Mouse (Mus musculus): Measurements from ENCODE around the gene Nos3.
"Not testable (repeated sequence)": the region's sequence is repeated elsewhere in the genome, so short reads cannot be mapped to it uniquely, and the experiment has no call there.

The Nos3 gene

DNA sequence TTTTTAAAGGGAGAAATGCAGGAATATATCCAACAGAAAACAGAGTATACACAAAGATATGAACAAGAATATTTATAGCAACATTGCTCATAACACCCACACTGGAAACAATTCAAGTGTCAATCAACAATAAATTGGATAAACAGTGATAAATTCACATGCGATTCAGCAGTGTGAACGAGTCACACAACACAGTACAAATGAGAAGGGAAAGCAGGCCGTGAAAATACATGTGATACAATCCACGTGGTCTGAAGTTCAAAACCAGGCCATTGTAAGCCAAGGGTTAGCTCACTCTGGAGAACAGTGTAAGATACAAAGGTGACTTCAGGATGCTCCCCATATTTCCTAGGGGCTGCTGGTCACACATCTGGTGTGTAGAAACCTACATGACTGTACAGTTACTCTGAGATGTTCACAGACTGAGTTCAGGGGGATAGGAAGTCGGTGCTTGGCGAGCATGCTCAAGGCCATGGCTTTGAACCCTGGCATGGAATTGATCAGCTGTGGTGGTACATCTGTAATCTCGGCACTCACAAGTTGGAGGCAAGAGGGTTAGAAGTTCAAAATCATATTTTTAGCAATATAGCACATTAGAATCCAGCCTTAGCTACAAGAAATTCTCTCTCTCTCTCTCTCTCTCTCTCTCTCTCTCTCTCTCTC lies 10.2 kb downstream of the Nos3 start:
- DNase-seq (ENCODE audit: low spot score): no peak

GRCm38 (mm10) chr5:24378700-24379099 lies 14.1 kb downstream of the Nos3 start:
- DNase-seq (ENCODE audit: low spot score): no peak

- DNase-seq (ENCODE audit: low spot score): no peak
These were observed 14.9 kb downstream of the Nos3 start for GRCm38 (mm10) chr5:24379501-24379900.

DNA sequence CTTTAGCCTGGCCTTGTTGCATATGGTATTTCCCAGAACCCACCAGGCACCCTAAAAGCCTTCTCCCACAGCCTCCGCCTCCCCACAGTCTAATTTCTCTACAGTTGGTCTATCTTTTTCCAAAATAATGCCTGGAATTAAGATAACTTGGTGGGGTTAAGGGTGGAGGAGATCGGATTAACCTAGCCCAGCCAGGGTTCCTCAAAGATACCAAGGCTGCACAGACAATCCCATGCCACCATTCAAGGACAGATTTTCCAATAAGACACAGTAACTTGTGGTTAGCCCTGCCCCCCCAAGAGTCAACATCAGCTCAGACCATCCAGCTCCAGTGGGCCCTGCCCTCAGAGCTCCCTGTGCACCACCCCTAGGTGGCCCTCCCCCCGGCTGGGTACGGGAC lies 15.9 kb downstream of the Nos3 start:
- DNase-seq (ENCODE audit: low spot score): no peak

DNA sequence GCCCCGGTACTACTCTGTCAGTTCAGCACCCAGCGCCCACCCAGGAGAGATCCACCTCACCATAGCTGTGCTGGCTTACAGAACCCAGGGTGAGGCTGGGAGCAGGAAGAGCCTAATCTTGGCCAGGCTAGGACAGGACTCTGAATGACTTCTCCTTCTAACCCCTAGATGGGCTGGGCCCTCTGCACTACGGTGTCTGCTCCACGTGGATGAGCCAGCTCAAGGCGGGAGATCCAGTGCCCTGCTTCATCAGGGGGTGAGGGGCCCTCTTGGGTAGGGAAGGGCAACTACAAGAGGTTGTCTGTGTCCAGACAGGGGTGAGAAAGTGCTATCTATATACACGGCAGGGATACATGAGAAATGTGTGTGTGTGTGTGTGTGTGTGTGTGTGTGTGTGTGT lies 16.9 kb downstream of the Nos3 start:
- DNase-seq (ENCODE audit: low spot score): no peak

- DNase-seq (ENCODE audit: low spot score): no peak
These were observed 17.4 kb downstream of the Nos3 start for GRCm38 (mm10) chr5:24381988-24382387.

GRCm38 (mm10) chr5:24383026-24383859 lies 18.6 kb downstream of the Nos3 start:
- DNase-seq (ENCODE audit: low spot score): peak; percentile 93

- peak; percentile 50 for DNase-seq (ENCODE audit: low spot score)
These were observed 19.8 kb downstream of the Nos3 start for GRCm38 (mm10) chr5:24384407-24384806.

DNA sequence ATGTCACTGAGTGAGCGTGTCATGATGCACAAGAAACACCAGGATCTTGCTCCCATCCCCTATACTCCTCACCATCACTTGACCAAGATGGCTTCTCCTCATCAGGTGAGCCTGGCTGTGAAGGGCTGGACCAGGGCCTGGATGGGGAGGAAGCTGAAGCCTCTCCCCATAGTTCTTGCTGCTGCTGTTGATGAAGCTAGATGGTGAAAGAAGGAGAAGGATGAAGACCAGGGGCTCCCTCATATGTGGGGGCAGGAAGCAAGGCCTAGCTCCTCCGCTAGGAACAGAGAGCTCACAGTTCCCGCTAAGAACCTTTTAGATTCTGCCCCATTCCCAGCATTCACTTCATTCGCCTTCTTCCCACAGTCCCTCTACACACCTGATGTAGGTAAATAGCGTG lies 20.8 kb downstream of the Nos3 start:
- DNase-seq (ENCODE audit: low spot score): no peak

- no peak for DNase-seq (ENCODE audit: low spot score)
These were observed 21.4 kb downstream of the Nos3 start for GRCm38 (mm10) chr5:24385887-24386550.

DNA sequence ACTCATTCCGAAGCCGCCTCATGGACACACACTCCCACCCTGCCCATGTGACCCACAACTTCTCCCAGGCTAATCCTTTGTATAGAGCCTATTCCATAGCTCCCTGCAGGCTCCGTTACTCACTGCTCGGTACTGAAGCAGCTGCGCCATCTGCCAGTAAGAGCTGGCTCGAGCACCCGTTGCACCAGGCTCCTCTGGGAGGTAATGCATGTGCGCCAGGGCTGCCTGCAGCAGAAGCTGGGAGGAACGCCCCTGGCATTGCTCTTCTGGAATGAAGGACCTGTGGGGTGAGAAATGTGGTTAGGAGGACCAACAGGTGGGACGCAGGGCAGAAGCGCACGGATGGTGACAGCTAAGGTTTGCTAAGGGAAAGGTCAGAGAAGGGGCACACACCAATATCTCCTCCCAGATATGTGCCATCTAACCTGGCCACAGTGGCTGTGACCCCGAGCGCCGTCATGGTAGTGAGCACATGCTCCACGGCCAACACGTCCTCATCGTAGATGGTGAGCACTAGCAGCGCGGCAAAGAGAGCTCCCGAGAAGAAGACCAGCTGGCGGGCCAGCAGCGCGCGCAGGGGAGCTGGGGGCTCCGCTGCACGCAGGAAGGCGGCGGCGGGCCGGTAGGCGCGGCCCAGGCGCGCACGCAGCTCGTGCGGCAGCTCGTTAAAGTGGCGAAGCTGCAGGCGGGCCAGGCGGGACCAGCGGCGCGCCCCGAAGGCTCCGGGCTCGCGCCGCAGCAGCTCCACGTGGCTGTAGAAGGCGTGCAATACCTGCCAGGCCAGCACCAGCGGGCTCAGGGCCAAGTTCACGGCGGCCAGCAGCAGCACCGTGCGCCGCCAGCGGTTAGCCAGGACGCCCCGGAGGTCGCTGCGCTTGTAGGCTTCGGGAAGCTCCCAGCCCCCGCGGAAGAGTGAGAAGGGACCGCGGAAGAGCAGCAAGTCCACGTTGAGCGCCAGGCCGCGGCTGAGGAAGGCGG lies 22.9 kb downstream of the Nos3 start:
- DNase-seq (ENCODE audit: low spot score): peak; percentile 47

- DNase-seq (ENCODE audit: low spot score): no peak
These were observed 23.8 kb downstream of the Nos3 start for GRCm38 (mm10) chr5:24388246-24388915.

DNA sequence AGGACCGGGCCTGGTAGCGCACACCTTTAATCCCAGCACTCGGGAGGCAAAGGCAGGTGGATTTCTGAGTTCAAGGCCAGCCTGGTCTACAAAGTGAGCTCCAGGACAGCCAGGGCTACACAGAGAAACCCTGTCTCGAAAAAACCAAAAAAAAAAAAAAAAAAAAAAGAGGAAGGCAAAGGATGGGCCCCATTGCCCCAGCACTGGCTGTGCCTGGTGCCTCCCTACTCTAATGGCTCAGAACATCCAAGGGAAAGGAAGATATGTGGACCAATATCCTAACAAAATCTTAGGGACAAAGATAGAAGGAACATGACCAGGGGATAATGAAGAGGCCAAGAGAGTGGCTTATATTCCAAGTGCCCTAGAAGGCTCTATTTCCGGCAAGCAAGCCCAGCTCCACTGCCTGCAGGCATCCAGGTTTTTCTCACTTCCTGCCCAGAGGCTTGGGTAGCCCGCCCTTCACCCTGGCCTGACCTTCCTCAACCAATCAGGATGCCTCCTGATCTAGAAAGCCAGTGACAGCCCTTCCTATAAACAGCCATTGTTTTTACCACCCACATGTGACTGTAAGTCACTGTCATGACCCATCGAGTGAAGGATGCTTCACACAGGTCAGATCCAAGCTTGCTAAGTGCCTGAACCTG lies 24.5 kb downstream of the Nos3 start:
- DNase-seq (ENCODE audit: low spot score): peak; percentile 58

DNA sequence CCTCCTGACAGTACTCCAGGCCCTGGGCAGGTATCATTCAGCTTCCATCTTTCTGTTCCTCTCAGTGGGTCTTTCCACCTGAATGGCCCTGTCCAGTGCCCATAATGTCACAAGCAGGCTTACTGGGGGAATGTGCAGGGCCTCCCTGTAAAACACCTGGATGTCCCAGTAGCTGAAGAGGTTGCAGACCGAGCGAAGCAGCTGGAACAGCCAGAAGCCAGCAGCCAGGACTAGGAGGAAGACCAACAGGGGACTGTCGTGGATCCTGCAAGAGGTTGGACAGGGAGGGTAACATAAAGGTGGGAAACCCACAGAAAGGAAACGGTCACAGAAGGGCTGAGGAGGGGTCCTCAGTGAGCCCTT lies 25.0 kb downstream of the Nos3 start:
- no peak for DNase-seq (ENCODE audit: low spot score)

- no peak for DNase-seq (ENCODE audit: low spot score)
These were observed 27.3 kb downstream of the Nos3 start, which contains the start of gene Atg9b for GRCm38 (mm10) chr5:24391864-24392263. TSS of gene Atg9b (minus strand) at chr5:24392143.

- DNase-seq (ENCODE audit: low spot score): no peak
These were observed 28.1 kb downstream of the Nos3 start for GRCm38 (mm10) chr5:24392724-24393123.

DNA sequence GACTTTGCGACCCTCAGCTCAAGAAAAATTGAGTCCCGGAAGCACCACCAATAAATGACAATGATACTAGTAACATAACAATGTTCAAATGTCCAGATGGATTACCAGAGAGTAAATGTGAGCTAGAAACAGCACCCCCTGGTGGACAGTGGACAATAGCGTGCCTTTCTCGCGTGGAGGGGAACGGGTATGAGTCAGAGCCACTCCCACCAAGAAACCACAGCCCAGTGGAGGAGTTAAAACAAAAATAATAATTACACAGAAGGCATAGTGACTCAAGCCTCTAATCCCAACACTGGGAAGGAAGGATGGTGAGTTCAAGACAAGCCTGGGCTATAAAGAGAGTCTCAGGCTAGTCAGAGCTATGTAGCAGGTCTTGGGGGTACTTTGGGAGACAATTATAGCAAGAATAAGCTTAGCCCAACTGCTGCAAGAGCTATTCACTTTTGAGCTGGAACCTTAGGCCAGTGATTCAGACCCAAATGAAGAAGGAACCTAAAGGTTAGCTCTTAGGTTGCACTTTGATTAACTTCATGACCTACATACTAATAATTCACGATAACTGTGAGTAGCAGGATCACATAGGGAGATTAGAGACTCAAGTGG lies 28.9 kb downstream of the Nos3 start, which contains the start of gene Abcb8:
TSS of gene Abcb8 (plus strand) at position 272 of the 606 bp plus-strand sequence.
- DNase-seq (ENCODE audit: low spot score): peak; percentile 89

DNA sequence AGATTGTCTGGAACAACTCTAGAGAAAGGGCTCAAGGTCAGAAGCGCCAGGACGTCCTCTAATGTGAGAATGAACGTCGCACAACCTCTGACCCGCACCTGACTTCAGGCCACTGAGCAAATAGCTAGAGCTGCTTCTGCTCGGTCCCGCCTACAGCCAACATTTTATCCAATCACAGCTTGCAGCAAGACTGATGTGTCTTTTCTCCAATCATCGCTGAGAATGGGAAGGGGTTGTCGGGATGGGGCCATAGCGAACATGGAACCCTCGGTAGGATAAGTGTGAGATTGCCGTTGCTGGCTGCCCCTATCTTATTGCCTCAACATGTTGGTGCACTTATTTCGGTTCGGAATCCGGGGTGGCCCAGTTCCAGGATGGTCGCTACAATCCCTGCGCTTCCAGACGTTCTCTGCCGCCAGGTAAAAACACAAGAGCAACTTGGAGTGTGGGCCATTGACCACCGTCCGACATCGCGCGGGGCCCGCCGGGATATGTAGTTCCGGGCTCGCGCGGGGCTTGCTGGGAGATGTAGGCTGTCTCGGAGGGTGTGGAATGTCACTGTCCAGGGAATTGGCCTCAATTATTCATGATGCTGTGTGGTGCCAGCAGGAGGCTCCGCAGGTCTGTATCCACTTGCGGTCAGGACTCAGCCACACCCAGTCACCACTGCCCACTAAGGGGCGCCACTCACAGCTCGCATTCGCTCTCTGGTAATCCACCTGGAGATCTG lies 29.7 kb downstream of the Nos3 start:
- DNase-seq (ENCODE audit: low spot score): peak; percentile 98

DNA sequence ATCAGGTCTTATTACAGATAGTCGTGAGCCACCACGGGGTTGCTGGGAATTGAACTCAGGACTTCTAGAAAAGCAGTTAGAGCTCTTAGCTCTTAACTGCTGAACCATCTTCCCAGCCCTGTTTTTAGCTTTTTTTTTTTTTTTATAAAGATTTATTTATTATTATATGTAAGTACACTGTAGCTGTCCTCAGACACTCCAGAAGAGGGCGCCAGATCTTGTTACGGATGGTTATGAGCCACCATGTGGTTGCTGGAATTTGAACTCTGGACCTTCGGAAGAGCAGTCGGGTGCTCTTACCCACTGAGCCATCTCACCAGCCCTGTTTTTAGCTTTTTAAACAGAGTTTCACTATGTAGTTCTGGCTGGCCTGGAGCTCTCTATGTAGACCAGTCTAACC lies 31.6 kb downstream of the Nos3 start:
- not testable (repeated sequence) for DNase-seq (ENCODE audit: low spot score)
